Mouse (Mus musculus): Measurements from ENCODE around the gene Akna.

Akna gene

GRCm38 (mm10) chr4:63384262-63384661 is 18.9 kb downstream of the Akna start:
- DNase-seq (ENCODE audit: low read depth, low spot score): no peak

GRCm38 (mm10) chr4:63383474-63383873 is 19.7 kb downstream of the Akna start:
- no peak for DNase-seq (ENCODE audit: low read depth, low spot score)

- no peak for DNase-seq (ENCODE audit: low read depth, low spot score)
Observed at GRCm38 (mm10) chr4:63382676-63383369, 20.3 kb downstream of the Akna start.

GRCm38 (mm10) chr4:63377483-63377882 is 25.7 kb downstream of the Akna start:
- no peak for DNase-seq (ENCODE audit: low read depth, low spot score)

- DNase-seq (ENCODE audit: low read depth, low spot score): peak; percentile 55
Observed at GRCm38 (mm10) chr4:63375367-63375766, 27.8 kb downstream of the Akna start.

GRCm38 (mm10) chr4:63374331-63374730 is 28.8 kb downstream of the Akna start:
- no peak for DNase-seq (ENCODE audit: low read depth, low spot score)

GRCm38 (mm10) chr4:63373404-63373803 is 29.8 kb downstream of the Akna start:
- DNase-seq (ENCODE audit: low read depth, low spot score): no peak

GRCm38 (mm10) chr4:63371890-63372289 is 31.3 kb downstream of the Akna start:
- no peak for DNase-seq (ENCODE audit: low read depth, low spot score)

- DNase-seq (ENCODE audit: low read depth, low spot score): no peak
Observed at GRCm38 (mm10) chr4:63370897-63371296, 32.3 kb downstream of the Akna start.

GRCm38 (mm10) chr4:63368577-63368976 is 34.6 kb downstream of the Akna start:
- peak; percentile 68 for DNase-seq (ENCODE audit: low read depth, low spot score)

- DNase-seq (ENCODE audit: low read depth, low spot score): peak; percentile 27
Observed at GRCm38 (mm10) chr4:63362150-63362549, 41.0 kb downstream of the Akna start, which contains the start of gene Orm2. Gene Orm2, plus strand, starts transcription at chr4:63362449.

GRCm38 (mm10) chr4:63359861-63360260 is 43.3 kb downstream of the Akna start:
- no peak for DNase-seq (ENCODE audit: low read depth, low spot score)

GRCm38 (mm10) chr4:63356981-63357570 is 46.1 kb downstream of the Akna start:
- no peak for DNase-seq (ENCODE audit: low read depth, low spot score)

- no peak for DNase-seq (ENCODE audit: low read depth, low spot score)
Observed at GRCm38 (mm10) chr4:63355877-63356665, 47.1 kb downstream of the Akna start, which contains the start of gene Orm3. Gene Orm3, plus strand, starts transcription at chr4:63356162.

GRCm38 (mm10) chr4:63348524-63348923 is 54.6 kb downstream of the Akna start:
- DNase-seq (ENCODE audit: low read depth, low spot score): no peak

- DNase-seq (ENCODE audit: low read depth, low spot score): no peak
Observed at GRCm38 (mm10) chr4:63346659-63347058, 56.5 kb downstream of the Akna start.

GRCm38 (mm10) chr4:63345261-63345660 is 57.9 kb downstream of the Akna start:
- no peak for DNase-seq (ENCODE audit: low read depth, low spot score)

- DNase-seq (ENCODE audit: low read depth, low spot score): no peak
Observed at GRCm38 (mm10) chr4:63344295-63344694, 58.9 kb downstream of the Akna start, which contains the start of gene Orm1. Gene Orm1, plus strand, starts transcription at chr4:63344560.

- DNase-seq (ENCODE audit: low read depth, low spot score): no peak
Observed at GRCm38 (mm10) chr4:63343608-63344007, 59.5 kb downstream of the Akna start.

- DNase-seq (ENCODE audit: low read depth, low spot score): no peak
Observed at GRCm38 (mm10) chr4:63342491-63342890, 60.7 kb downstream of the Akna start.

- DNase-seq (ENCODE audit: low read depth, low spot score): peak; percentile 70
Observed at GRCm38 (mm10) chr4:63338414-63339076, 64.6 kb downstream of the Akna start.

- DNase-seq (ENCODE audit: low read depth, low spot score): no peak
Observed at GRCm38 (mm10) chr4:63333403-63333802, 69.8 kb downstream of the Akna start.

All from skeletal muscle tissue, adult 2 months (tissue).